Mouse (Mus musculus) liver, postnatal 0 days (tissue): Measurements from ENCODE around the gene Gm13030. TPM values are rescaled to one million over a fixed set of nuclear protein-coding genes. Genes with fewer than 3 reads are reported as not detected.
A peak's percentile ranks its signal among the peaks of the same experiment; 100 is the strongest.

Experiments used
- ATAC-seq: fragments of 200-750 bp; cut with Nextera tagmentation; 2 replicates; pipeline ENCODE4 v1.8.0; 2017; ENCODE audit warnings: mild to moderate bottlenecking, moderate library complexity
- DNase-seq: peaks from one replicate; pipeline ENCODE4 v3.0.0-alpha.2; 2016
- H3K27ac ChIP-seq: fragments of 300-500 bp; sonication (generic); 2 replicates; pipeline ENCODE4 v1.5.1; 2014; ENCODE audit warnings: antibody characterized with exemption, moderate library complexity, mild to moderate bottlenecking, low read depth
- H3K27me3 ChIP-seq: fragments of 300-500 bp; sonication (generic); 2 replicates; pipeline ENCODE4 v1.6.1; 2014; ENCODE audit warnings: low read length, control low read depth, mixed read lengths; ENCODE audit not compliant: insufficient read depth
- H3K36me3 ChIP-seq: fragments of 300-500 bp; sonication (generic); replicated peaks from 2 replicates; pipeline ENCODE4 v1.6.1; 2014; ENCODE audit warnings: mild to moderate bottlenecking, control low read depth, low read length, moderate library complexity, mixed read lengths; ENCODE audit not compliant: insufficient read depth
- H3K4me1 ChIP-seq: fragments of 300-500 bp; sonication (generic); 2 replicates; pipeline ENCODE4 v1.6.1; 2014; ENCODE audit warnings: antibody characterized with exemption, mild to moderate bottlenecking, control low read depth; ENCODE audit not compliant: insufficient read depth
- H3K4me2 ChIP-seq: fragments of 300-500 bp; sonication (generic); 2 replicates; pipeline ENCODE4 v1.6.1; 2014; ENCODE audit warnings: low read depth, mild to moderate bottlenecking, low read length, moderate library complexity, mixed read lengths
- H3K4me3 ChIP-seq: fragments of 300-500 bp; sonication (generic); 2 replicates; pipeline ENCODE4 v1.5.1; 2014; ENCODE audit warnings: low read depth, low read length
- H3K9ac ChIP-seq: fragments of 300-500 bp; sonication (generic); replicated peaks from 2 replicates; pipeline ENCODE4 v1.6.1; 2014; ENCODE audit warnings: mild to moderate bottlenecking, moderate library complexity
- H3K9me3 ChIP-seq: fragments of 300-500 bp; sonication (generic); 2 replicates; pipeline ENCODE4 v1.6.1; 2016; ENCODE audit warnings: mild to moderate bottlenecking, control low read depth, low read length, mixed read lengths
- CTCF ChIP-seq: sonication (generic); IDR thresholded peaks from 2 replicates; pipeline ENCODE4 v1.5.1; 2016; ENCODE audit warnings: antibody characterized with exemption, low read depth
- EP300 ChIP-seq: IDR thresholded peaks from 2 replicates; pipeline ENCODE4 v1.6.1; 2016; ENCODE audit warnings: antibody characterized with exemption, low read depth, mild to moderate bottlenecking
- whole genome bisulfite sequencing: fragments of 180-500 bp; shearing (Covaris S2); extraction: QIAGEN DNeasy Blood & Tissue Kit; methylation state at CpG from one replicate; pipeline ENCODE4 v1.1.7; 2014; ENCODE audit not compliant: insufficient replicate concordance; 5-methylcytosine and 5-hydroxymethylcytosine counted together
- polyA plus RNA-seq: library from polyadenylated mRNA; unstranded; fragments of >200 nt; fragmentation: Nextera tagmentation; extraction: Ambion mirVana; gene quantifications from 2 replicates; pipeline ENCODE4 v1.2.1, GENCODE M21; 2015

Gene Gm13030
- polyA plus RNA-seq, 1 experiment from 2014 or later: not detected

DNA sequence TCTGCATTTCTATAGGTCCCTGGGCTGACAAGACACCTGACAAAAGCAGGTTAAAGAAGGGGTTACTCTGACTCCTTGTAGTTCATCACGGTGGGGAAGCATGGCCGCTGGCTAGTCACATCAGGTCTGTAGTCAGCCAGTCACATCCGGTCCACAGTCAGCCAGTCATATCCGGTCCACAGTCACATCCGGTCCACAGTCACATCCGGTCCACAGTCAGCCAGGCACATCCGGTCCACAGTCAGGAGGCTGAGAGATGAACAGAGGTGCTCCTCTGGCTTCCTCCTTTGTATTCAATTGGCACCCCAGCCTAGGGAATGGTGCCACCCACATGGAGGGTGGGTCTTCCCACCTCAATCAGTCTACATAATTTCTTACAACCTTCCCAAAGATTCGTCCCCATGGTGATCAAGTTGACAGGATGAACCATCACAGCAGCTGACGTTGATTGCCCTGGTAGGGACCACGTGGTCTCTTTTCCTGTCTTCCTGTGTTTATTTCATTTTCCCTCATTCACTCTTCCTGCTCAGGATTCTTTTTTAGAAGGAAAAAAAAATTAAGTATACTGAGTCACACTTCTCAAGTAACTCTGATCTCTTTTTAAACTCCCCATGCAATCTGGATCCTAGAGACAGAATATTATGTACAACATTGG, 10.3 kb downstream of the Gm13030 start, which contains the start of gene Pla2g5:
Pla2g5 (minus strand) TSS at position 139 of the 655 bp plus-strand sequence.
- TF ChIP-seq CTCF: no peak
- TF ChIP-seq EP300: no peak
- 54% methylated on average over 10 of the region's 10 CpGs for WGBS

DNA sequence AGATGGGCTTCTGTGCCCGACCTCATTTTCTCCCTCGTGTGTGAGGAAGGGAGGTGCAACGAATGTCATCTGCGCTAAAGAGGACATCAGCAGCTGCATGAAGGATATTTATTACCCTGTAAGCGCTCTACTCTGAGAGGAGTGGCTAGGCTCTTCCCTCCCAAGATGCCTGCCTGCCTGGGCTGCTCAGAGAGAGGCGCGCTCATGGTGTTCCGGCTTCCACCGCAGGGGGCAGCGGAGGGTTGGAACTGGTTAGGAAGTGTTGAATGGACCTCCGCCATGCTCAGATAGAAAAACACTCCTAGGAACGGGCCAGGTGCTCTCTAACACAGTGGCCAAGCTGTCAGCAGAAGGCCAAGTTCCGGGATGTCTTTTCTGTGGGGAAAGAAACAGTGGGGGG, 14.0 kb downstream of the Gm13030 start:
- DNase-seq: peak; percentile 72
- H3K9me3 ChIP-seq: no peaks in the 10 kb centered on the region
- no peak overlapping the region for H3K4me2 ChIP-seq
- H3K9ac ChIP-seq: no peak overlapping the region
- H3K27me3 ChIP-seq: peaks cover 4% of the 10 kb centered on the region; the same call in 1 of the 2 replicates
- WGBS: 8% methylated on average over 13 of the region's 13 CpGs
- H3K4me1 ChIP-seq: no peaks in the 10 kb centered on the region
- H3K36me3 ChIP-seq: no peaks in the 10 kb centered on the region
- peak; percentile 53 for TF ChIP-seq CTCF
- no peak for TF ChIP-seq EP300
- H3K27ac ChIP-seq: no peak overlapping the region
- H3K4me3 ChIP-seq: no peak overlapping the region
- ATAC-seq: 0 out of 2 replicates have a peak, but pooled peaks have one; percentile 44

More for the DNA sequence above, 10.3 kb downstream of the Gm13030 start, which contains the start of gene Pla2g5:
- H3K9me3 ChIP-seq: no peaks in the 10 kb centered on the region
- H3K27me3 ChIP-seq: peaks cover 9% of the 10 kb centered on the region; the same call in 1 of the 2 replicates
- no peaks in the 10 kb centered on the region for H3K36me3 ChIP-seq
- H3K4me3 ChIP-seq: no peak within 1 kb of the TSS
- H3K4me1 ChIP-seq: no peaks in the 10 kb centered on the region
- no peak within 1 kb of the TSS for H3K9ac ChIP-seq
- DNase-seq: no peak
- no peak within 1 kb of the TSS for H3K27ac ChIP-seq
- H3K4me2 ChIP-seq: no peak within 1 kb of the TSS
- no peak for ATAC-seq

DNA sequence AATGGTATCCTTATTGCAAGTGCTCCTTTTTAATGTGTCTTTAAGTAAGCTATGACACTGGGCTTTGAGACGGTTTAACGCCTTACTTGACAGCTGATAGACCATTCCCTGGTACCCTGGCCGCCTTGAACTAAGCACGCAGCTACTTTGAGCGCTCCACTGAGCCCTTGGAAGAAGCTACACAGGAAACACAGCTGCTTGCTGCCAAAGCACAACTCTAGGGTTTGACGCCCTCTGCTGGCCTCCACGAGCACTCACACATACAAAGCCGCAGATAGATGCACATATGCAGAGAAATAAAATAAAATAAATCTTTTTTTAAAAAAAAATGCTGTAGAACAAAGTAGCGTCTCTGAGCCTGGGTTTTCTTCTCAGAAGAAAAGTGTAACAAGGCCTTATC, 14.5 kb downstream of the Gm13030 start:
- 20% methylated on average over 9 of the region's 9 CpGs for WGBS
- Histone ChIP-seq H3K27ac (no peak overlapping the region), H3K27me3 (peaks cover 4% of the 10 kb centered on the region; the same call in 1 of the 2 replicates), H3K4me3 (no peak overlapping the region), H3K4me1 (no peaks in the 10 kb centered on the region), H3K36me3 (no peaks in the 10 kb centered on the region), H3K9me3 (no peaks in the 10 kb centered on the region), H3K4me2 (no peak overlapping the region), H3K9ac (no peak overlapping the region)
- TF ChIP-seq CTCF (peak; percentile 36), EP300 (no peak)
- DNase-seq (peak; percentile 36), ATAC-seq (no peak)

DNA sequence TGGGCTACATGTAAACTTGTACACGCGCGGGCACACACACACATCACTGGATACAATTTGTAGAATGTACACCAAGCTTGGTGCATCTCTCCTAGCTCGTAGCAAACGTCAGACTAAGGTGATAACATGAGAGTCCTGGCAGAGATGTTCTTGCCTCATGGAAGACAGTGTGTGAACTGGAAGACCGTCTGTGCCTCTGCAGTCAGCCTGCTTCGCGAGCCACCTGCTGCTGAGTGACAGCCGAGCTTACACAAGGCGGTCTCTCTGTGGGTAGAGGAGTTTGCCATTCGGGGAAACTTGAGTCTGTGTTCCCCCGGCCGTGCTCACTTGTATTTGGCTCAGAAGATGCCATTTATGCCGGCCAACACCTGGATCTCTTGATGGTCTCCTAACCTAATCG, 15.3 kb downstream of the Gm13030 start:
- no peak for ATAC-seq
- DNase-seq: no peak
- no peak overlapping the region for H3K9ac ChIP-seq
- TF ChIP-seq CTCF: no peak
- TF ChIP-seq EP300: no peak
- H3K4me1 ChIP-seq: no peaks in the 10 kb centered on the region
- WGBS: 62% methylated on average over 15 of the region's 15 CpGs
- H3K9me3 ChIP-seq: no peaks in the 10 kb centered on the region
- H3K27me3 ChIP-seq: peaks cover 4% of the 10 kb centered on the region; the same call in 1 of the 2 replicates
- H3K27ac ChIP-seq: no peak overlapping the region
- H3K4me3 ChIP-seq: no peak overlapping the region
- H3K36me3 ChIP-seq: no peaks in the 10 kb centered on the region
- no peak overlapping the region for H3K4me2 ChIP-seq

DNA sequence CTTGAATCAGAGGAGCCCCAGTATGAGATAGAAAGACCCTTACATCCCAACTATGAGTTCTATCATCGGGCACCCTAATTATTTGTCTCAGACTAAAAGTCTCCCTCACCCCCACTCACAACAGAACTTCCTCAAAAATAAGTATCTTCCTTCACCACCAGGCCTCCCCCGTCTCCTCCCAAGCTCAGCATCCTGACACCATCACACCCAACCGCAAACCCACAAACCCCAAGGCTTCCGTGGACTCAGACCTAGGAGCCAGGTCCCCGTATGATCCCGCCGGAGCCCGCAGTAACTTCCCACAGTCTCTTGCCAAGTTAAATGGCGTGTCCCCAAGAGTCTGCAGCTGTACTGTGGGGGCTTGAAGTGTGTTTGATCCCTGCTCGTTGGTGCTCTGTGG, 16.2 kb downstream of the Gm13030 start:
- H3K36me3 ChIP-seq: no peaks in the 10 kb centered on the region
- ATAC-seq: no peak
- 44% methylated on average over 10 of the region's 10 CpGs for WGBS
- TF ChIP-seq CTCF (no peak), EP300 (no peak)
- no peaks in the 10 kb centered on the region for H3K4me1 ChIP-seq
- H3K9ac ChIP-seq: no peak overlapping the region
- H3K9me3 ChIP-seq: no peaks in the 10 kb centered on the region
- DNase-seq: no peak
- no peak overlapping the region for H3K4me2 ChIP-seq
- H3K27ac ChIP-seq: no peak overlapping the region
- no peak overlapping the region for H3K4me3 ChIP-seq
- H3K27me3 ChIP-seq: peaks cover 4% of the 10 kb centered on the region; the same call in 1 of the 2 replicates

DNA sequence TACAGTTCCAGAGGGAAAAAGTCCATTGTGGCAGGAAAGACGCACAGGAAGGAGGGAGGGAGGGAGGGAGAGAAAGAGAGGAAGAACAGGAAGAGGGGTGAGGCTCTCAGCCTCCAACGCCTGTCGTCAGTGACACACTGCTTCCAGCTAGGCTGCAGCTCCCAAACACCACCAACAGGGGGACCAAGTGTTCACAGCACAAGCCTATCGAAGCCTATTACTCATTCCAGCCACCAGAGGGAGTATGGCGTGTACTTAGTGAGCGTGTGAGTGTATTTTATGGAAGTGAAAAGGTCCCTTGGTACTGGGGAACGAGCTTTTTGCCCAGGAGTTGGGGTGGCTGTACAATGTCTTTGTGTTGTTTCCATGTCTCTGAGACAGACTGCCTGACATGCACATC, 17.3 kb downstream of the Gm13030 start:
- Histone ChIP-seq H3K4me2 (no peak overlapping the region), H3K4me1 (no peaks in the 10 kb centered on the region), H3K4me3 (no peak overlapping the region), H3K36me3 (no peaks in the 10 kb centered on the region), H3K27me3 (peaks cover 6% of the 10 kb centered on the region; the same call in 1 of the 2 replicates), H3K9me3 (no peaks in the 10 kb centered on the region), H3K27ac (no peak overlapping the region), H3K9ac (no peak overlapping the region)
- ATAC-seq: 0 out of 2 replicates have a peak, but pooled peaks have one; percentile 31
- 27% methylated on average over 7 of the region's 7 CpGs for WGBS
- TF ChIP-seq CTCF (peak; percentile 96), EP300 (no peak)
- DNase-seq: peak; percentile 71
